Mouse (Mus musculus) ES-E14 (cell line): ENCODE measurements around the gene Cntnap5a.

Source experiments
- HCFC1 ChIP-seq: IDR thresholded peaks from 2 replicates; pipeline ENCODE4 v1.6.1; 2012; ENCODE audit warnings: low read length, inconsistent platforms, borderline replicate concordance; ENCODE audit not compliant: insufficient read depth
- ZC3H11A ChIP-seq: IDR thresholded peaks from 2 replicates; pipeline ENCODE4 v1.6.1; 2012; ENCODE audit warnings: low read depth, mild to moderate bottlenecking, inconsistent platforms, low read length, borderline replicate concordance

DNA sequence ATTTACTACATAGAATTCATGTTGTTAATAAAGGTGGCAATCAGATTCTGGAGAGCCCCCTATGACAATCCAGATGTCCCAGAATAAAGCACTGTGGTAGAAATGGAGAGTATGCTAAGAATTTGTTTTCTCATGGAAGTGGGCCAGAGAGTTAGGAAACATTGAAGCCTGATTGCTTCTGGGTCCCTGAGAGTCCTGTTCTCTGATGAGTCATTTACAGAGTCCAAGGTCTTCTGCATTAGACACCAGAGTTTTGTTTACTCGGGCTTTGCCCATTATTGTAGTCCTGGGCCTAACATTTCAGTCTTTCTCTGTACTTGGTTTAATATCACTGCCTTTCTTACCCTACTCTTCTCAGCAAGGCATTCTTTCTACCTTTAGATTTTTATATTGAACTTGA, 305.6 kb downstream of the Cntnap5a start:
- TF ChIP-seq ZC3H11A (no peak), HCFC1 (no peak)
